ENCODE assay signal across 8 mouse cellular contexts in genomic region chr11:82684676-82685075, GRCm38 (mm10).
DNase-seq lines count a peak whose midpoint lies in the region; ATAC-seq and TF ChIP-seq lines count a peak whose summit lies in the region.

No protein-coding gene starts in this region.

- no peaks in the 10 kb centered on the region for H3K27me3 ChIP-seq in midbrain, postnatal 0 days (ENCODE audit: insufficient read depth, low read length)
- no peaks in the 10 kb centered on the region for H3K27me3 ChIP-seq in midbrain, embryonic 16.5 days (ENCODE audit: control insufficient read depth, insufficient read depth, low read depth, low read length)

- no peak overlapping the region for H3K27ac ChIP-seq in midbrain, postnatal 0 days (ENCODE audit: low read depth, low read length)
- H3K27ac ChIP-seq in midbrain, embryonic 16.5 days (ENCODE audit: low read length): no peak overlapping the region

- no peak overlapping the region for H3K4me3 ChIP-seq in midbrain, postnatal 0 days (ENCODE audit: low read depth, low read length)
- H3K4me3 ChIP-seq in midbrain, embryonic 16.5 days (ENCODE audit: low read depth, low read length): no peak overlapping the region

- peak; percentile 80 for DNase-seq in midbrain, postnatal 0 days (ENCODE audit: low spot score)
- DNase-seq in cerebellum, postnatal 25 days: peak; percentile 73 to 78
- DNase-seq in gonadal fat pad, adult 2 months (ENCODE audit: low read depth): peak; percentile 69
- DNase-seq in layer of hippocampus, postnatal 14 days (ENCODE audit: low spot score in 2 of 2): peak; percentile 59 to 65
- peak; percentile 69 to 77 for DNase-seq in right cerebral cortex, adult 2 months (ENCODE audit: low spot score in 2 of 2)
- DNase-seq in spleen, postnatal 10 days (ENCODE audit: low spot score in 2 of 2): no peak

- no peaks in the 10 kb centered on the region for H3K4me1 ChIP-seq in midbrain, postnatal 0 days (ENCODE audit: insufficient read depth, low read length)
- no peaks in the 10 kb centered on the region; the same call in 1 of the 2 replicates for H3K4me1 ChIP-seq in midbrain, embryonic 16.5 days (ENCODE audit: control insufficient read depth, insufficient read depth, low read length)

- WGBS in midbrain, postnatal 0 days: 59% methylated on average over 6 of the region's 6 CpGs
- 68% methylated on average over 6 of the region's 6 CpGs for WGBS in midbrain, embryonic 16.5 days

- ATAC-seq in midbrain, postnatal 0 days (ENCODE audit: low FRiP score): no peak
- ATAC-seq in midbrain, embryonic 16.5 days: no peak
- no peak for ATAC-seq in erythroid progenitor cell, adult 5-6 weeks (replicated peaks; ENCODE audit: low FRiP score, poor library complexity, severe bottlenecking)

- H3K4me2 ChIP-seq in midbrain, postnatal 0 days (ENCODE audit: low read depth, low read length, poor library complexity, severe bottlenecking): no peak overlapping the region
- no peak overlapping the region for H3K4me2 ChIP-seq in midbrain, embryonic 16.5 days (ENCODE audit: low read length)

- no peak overlapping the region for H3K9ac ChIP-seq in midbrain, postnatal 0 days (replicated peaks; ENCODE audit: low read length, poor library complexity, severe bottlenecking)
- no peak overlapping the region for H3K9ac ChIP-seq in midbrain, embryonic 16.5 days (ENCODE audit: low read depth, low read length)

- no peaks in the 10 kb centered on the region for H3K9me3 ChIP-seq in midbrain, postnatal 0 days (ENCODE audit: low read length)
- no peaks in the 10 kb centered on the region for H3K9me3 ChIP-seq in midbrain, embryonic 16.5 days (replicated peaks; ENCODE audit: control insufficient read depth, low read length, poor library complexity, severe bottlenecking)

- no peaks in the 10 kb centered on the region for H3K36me3 ChIP-seq in midbrain, postnatal 0 days (ENCODE audit: insufficient read depth, low read length)
- H3K36me3 ChIP-seq in midbrain, embryonic 16.5 days (ENCODE audit: control insufficient read depth, insufficient read depth, low read length): no peaks in the 10 kb centered on the region

- TF ChIP-seq CTCF in midbrain, postnatal 0 days (IDR thresholded peaks at IDR 0.05): no peak

Comparison
In these comparisons a context has a peak if more than half of its experiments do, and no peak if none do; other contexts are left out.
1. DNase-seq: peak in midbrain, postnatal 0 days (single experiment), cerebellum, postnatal 25 days (2 of 2), gonadal fat pad, adult 2 months (single experiment), layer of hippocampus, postnatal 14 days (2 of 2) and right cerebral cortex, adult 2 months (2 of 2); none in spleen, postnatal 10 days (0 of 2).